Mouse (Mus musculus) C2C12 (cell line): Measurements from ENCODE around the gene Gm21988. TPM values are rescaled to one million over a fixed set of nuclear protein-coding genes. Genes with fewer than 3 reads are reported as not detected.

Experiments
- H3K27me3 ChIP-seq: one replicate; pipeline ENCODE4 v1.6.1; 2011; ENCODE audit not compliant: control insufficient read depth, insufficient read depth, insufficient read length
- H3K36me3 ChIP-seq: one replicate; pipeline ENCODE4 v1.6.1; 2011; ENCODE audit not compliant: control insufficient read depth, insufficient read depth
- H3K4me3 ChIP-seq: one replicate; pipeline ENCODE4 v1.5.1; 2011; ENCODE audit warnings: mild to moderate bottlenecking, control low read depth; ENCODE audit not compliant: poor library complexity, insufficient read depth, severe bottlenecking
- H3K79me2 ChIP-seq: one replicate; pipeline ENCODE4 v1.6.1; 2011; ENCODE audit not compliant: control insufficient read depth, insufficient read depth
- H3K79me3 ChIP-seq: one replicate; pipeline ENCODE4 v1.6.1; 2011; ENCODE audit warnings: low read depth, control low read depth
- H3ac ChIP-seq: one replicate; pipeline ENCODE3; 2011; ENCODE audit warnings: low read depth; ENCODE audit not compliant: control insufficient read depth, insufficient read length
- CEBPB ChIP-seq: IDR thresholded peaks from one replicate; pipeline ENCODE4 v1.6.1; 2011; ENCODE audit warnings: low read depth, mild to moderate bottlenecking, control low read depth, moderate library complexity
- CTCF ChIP-seq: IDR thresholded peaks from one replicate; pipeline ENCODE4 v1.5.1; 2011; ENCODE audit not compliant: control insufficient read depth, insufficient read depth, insufficient read length
- FOSL1 ChIP-seq: IDR thresholded peaks from one replicate; pipeline ENCODE4 v1.8.0; 2011; ENCODE audit warnings: mild to moderate bottlenecking, low read length; ENCODE audit not compliant: poor library complexity, insufficient read depth, severe bottlenecking
- MAX ChIP-seq: IDR thresholded peaks from one replicate; pipeline ENCODE4 v1.6.1; 2011; ENCODE audit warnings: mild to moderate bottlenecking, control low read depth
- MYOD1 ChIP-seq: IDR thresholded peaks from one replicate; pipeline ENCODE4 v1.6.1; 2011; ENCODE audit warnings: low read depth; ENCODE audit not compliant: control insufficient read depth, insufficient read length
- MYOG ChIP-seq: IDR thresholded peaks from one replicate; pipeline ENCODE4 v1.6.1; 2011; ENCODE audit not compliant: control insufficient read depth, insufficient read length; ENCODE audit errors: extremely low read depth
- USF1 ChIP-seq: IDR thresholded peaks from one replicate; pipeline ENCODE4 v1.6.1; 2011; ENCODE audit warnings: low read depth, mild to moderate bottlenecking, control low read depth, moderate library complexity
- polyA plus RNA-seq: library from polyadenylated mRNA; unstranded; fragments of >200 nt; fragmentation: generic; extraction: Trizol; gene quantifications from one replicate; pipeline ENCODE4 v1.2.1, GENCODE M21; 2012; ENCODE audit warnings: missing spikeins

Gm21988 gene
- polyA plus RNA-seq, 1 experiment = 10.8 TPM

DNA sequence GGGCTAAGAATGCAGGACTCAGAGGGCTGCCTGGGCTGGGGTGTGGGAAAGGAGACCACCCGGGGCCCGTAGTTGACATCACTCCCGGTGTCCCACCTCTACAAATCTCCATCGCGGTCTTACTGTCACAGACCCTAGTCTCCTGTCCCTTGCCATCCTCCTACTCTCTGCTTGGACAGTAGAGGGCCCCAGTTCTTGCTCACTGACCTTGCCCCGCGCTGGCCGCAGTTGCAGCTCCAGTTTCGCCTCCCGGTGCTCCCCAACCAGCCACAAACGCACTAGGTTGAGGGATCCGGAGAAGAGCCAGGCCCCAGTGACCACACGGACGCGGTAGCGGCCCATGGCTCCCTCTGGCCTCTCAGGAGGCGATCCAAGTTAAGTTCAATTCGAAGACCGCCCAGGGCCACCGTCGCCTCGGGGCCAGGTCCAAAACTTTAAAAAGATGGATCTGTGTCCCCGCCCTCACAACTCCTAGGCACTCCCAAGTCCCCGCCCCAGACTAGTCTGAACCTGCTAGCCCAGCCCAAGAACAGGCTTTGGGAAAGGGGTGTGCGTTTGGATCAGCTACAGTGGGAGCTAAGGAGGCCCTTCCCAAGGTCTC, 15.4 kb upstream of the Gm21988 start, which contains the start of gene Alox12:
TSS of gene Alox12 (minus strand) at position 423 of the 601 bp plus-strand sequence.
- Histone ChIP-seq H3K79me2 (no peaks in the 10 kb centered on the region), H3K36me3 (no peaks in the 10 kb centered on the region), H3K27me3 (peaks cover 18% of the 10 kb centered on the region), H3K4me3 (no peak within 1 kb of the TSS), H3K79me3 (no peaks in the 10 kb centered on the region), H3ac (peak within 1 kb of the TSS; percentile 45)
- peak; percentile 57 for TF ChIP-seq CTCF
- TF ChIP-seq FOSL1 = no peak

- TF ChIP-seq CTCF (no peak), MYOD1 (no peak), USF1 (no peak), FOSL1 (no peak), CEBPB (no peak), MYOG (no peak), MAX (no peak)
- H3K27me3 ChIP-seq = peaks cover 18% of the 10 kb centered on the region
These were observed 14.7 kb upstream of the Gm21988 start for GRCm38 (mm10) chr11:70254337-70254736.

DNA sequence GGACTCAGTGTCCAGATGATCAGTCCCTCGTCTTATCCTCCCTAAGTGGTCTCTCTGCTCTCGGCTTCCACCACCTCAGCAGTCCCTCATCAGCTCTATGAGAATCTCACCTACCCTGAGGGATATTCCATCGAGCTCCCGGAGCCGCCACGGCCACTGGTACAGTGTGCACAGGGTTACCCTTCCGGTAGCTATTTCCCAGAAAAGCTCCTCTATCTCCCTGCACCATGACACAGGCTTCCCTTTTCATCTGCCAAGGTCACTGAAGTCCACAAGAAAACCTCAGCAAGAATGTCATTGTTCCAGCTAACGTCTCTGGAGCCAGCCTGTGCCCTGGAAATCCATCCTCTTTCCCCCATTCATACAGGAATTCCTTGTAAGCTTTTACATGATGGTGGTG, 12.2 kb upstream of the Gm21988 start:
- H3K36me3 ChIP-seq = no peaks in the 10 kb centered on the region
- H3K27me3 ChIP-seq = peaks cover 20% of the 10 kb centered on the region
- TF ChIP-seq MYOD1 = no peak
- TF ChIP-seq MAX = no peak
- no peak for TF ChIP-seq CTCF
- TF ChIP-seq FOSL1 = no peak
- TF ChIP-seq USF1 = no peak
- TF ChIP-seq CEBPB = no peak
- no peak for TF ChIP-seq MYOG
- H3ac ChIP-seq = no peak overlapping the region
- H3K79me2 ChIP-seq = no peaks in the 10 kb centered on the region
- no peaks in the 10 kb centered on the region for H3K79me3 ChIP-seq
- H3K4me3 ChIP-seq = no peak overlapping the region

More at GRCm38 (mm10) chr11:70254337-70254736, 14.7 kb upstream of the Gm21988 start:
- no peaks in the 10 kb centered on the region for H3K36me3 ChIP-seq
- H3K4me3 ChIP-seq = no peak overlapping the region
- no peak overlapping the region for H3ac ChIP-seq
- H3K79me3 ChIP-seq = no peaks in the 10 kb centered on the region
- H3K79me2 ChIP-seq = no peaks in the 10 kb centered on the region

GRCm38 (mm10) chr11:70250150-70250549, 10.5 kb upstream of the Gm21988 start:
- Histone ChIP-seq H3K4me3 (no peak overlapping the region), H3K79me3 (no peaks in the 10 kb centered on the region), H3K79me2 (no peaks in the 10 kb centered on the region), H3K27me3 (peaks cover 36% of the 10 kb centered on the region), H3ac (no peak overlapping the region), H3K36me3 (no peaks in the 10 kb centered on the region)
- TF ChIP-seq USF1 = no peak
- no peak for TF ChIP-seq CTCF
- no peak for TF ChIP-seq MYOD1
- TF ChIP-seq CEBPB = no peak
- no peak for TF ChIP-seq FOSL1
- no peak for TF ChIP-seq MAX
- no peak for TF ChIP-seq MYOG

- Histone ChIP-seq H3K79me3 (no peaks in the 10 kb centered on the region), H3ac (no peak overlapping the region), H3K36me3 (no peaks in the 10 kb centered on the region), H3K27me3 (peaks cover 30% of the 10 kb centered on the region), H3K4me3 (no peak overlapping the region), H3K79me2 (no peaks in the 10 kb centered on the region)
- TF ChIP-seq USF1 = no peak
- TF ChIP-seq MYOD1 = no peak
- TF ChIP-seq CEBPB = no peak
- no peak for TF ChIP-seq MYOG
- no peak for TF ChIP-seq FOSL1
- peak; percentile 6 for TF ChIP-seq CTCF
These were observed 7.7 kb upstream of the Gm21988 start for GRCm38 (mm10) chr11:70247136-70247845.

- TF ChIP-seq MYOG (no peak), USF1 (no peak), CTCF (no peak), FOSL1 (no peak)
- Histone ChIP-seq H3K36me3 (no peaks in the 10 kb centered on the region), H3ac (no peak overlapping the region), H3K79me3 (peaks cover 16% of the 10 kb centered on the region), H3K4me3 (no peak overlapping the region), H3K79me2 (peaks cover 18% of the 10 kb centered on the region), H3K27me3 (peaks cover 27% of the 10 kb centered on the region)
These were observed 3.0 kb upstream of the Gm21988 start for GRCm38 (mm10) chr11:70242591-70242990.
